Mouse (Mus musculus): ENCODE measurements around the gene Thap12. TPM values are rescaled to one million over a fixed set of nuclear protein-coding genes. Genes with fewer than 3 reads are reported as not detected.

The Thap12 gene
- polyA plus RNA-seq, 1 experiment from 2014 or later, result 43.4 TPM

- WGBS, result 25% methylated on average over 10 of the region's 10 CpGs
- 0 out of 2 replicates have a peak, but pooled peaks have one; percentile 31 for ATAC-seq
These were observed 32.0 kb downstream of the Thap12 start for GRCm38 (mm10) chr7:98734876-98735275.

GRCm38 (mm10) chr7:98736780-98737550 is 34.1 kb downstream of the Thap12 start:
- H3K9me3 ChIP-seq, result no peaks in the 10 kb centered on the region
- no peak overlapping the region for H3K27ac ChIP-seq
- H3K4me2 ChIP-seq (replicated peaks), result no peak overlapping the region
- no peaks in the 10 kb centered on the region for H3K27me3 ChIP-seq (replicated peaks)
- no peak overlapping the region for H3K9ac ChIP-seq
- ATAC-seq, result no peak
- no peaks in the 10 kb centered on the region; the same call in 1 of the 2 replicates for H3K4me1 ChIP-seq (replicated peaks)
- H3K4me3 ChIP-seq (replicated peaks), result no peak overlapping the region
- H3K36me3 ChIP-seq, result no peaks in the 10 kb centered on the region
- WGBS, result 78% methylated on average over 7 of the region's 7 CpGs

More at GRCm38 (mm10) chr7:98734876-98735275, 32.0 kb downstream of the Thap12 start:
- Histone ChIP-seq H3K36me3 (no peaks in the 10 kb centered on the region), H3K4me2 (replicated peaks) (peak overlapping the region; percentile 27), H3K9me3 (no peaks in the 10 kb centered on the region), H3K27me3 (replicated peaks) (no peaks in the 10 kb centered on the region), H3K27ac (no peak overlapping the region), H3K4me1 (replicated peaks) (no peaks in the 10 kb centered on the region; the same call in 1 of the 2 replicates), H3K9ac (no peak overlapping the region), H3K4me3 (replicated peaks) (no peak overlapping the region)

GRCm38 (mm10) chr7:98740363-98740762 is 37.5 kb downstream of the Thap12 start:
- Histone ChIP-seq H3K27ac (no peak overlapping the region), H3K9ac (no peak overlapping the region), H3K27me3 (replicated peaks) (no peaks in the 10 kb centered on the region), H3K4me2 (replicated peaks) (no peak overlapping the region), H3K9me3 (no peaks in the 10 kb centered on the region), H3K4me3 (replicated peaks) (no peak overlapping the region), H3K4me1 (replicated peaks) (no peaks in the 10 kb centered on the region), H3K36me3 (no peaks in the 10 kb centered on the region)
- no peak for ATAC-seq
- 14% methylated on average over 5 of the region's 5 CpGs for WGBS

- ATAC-seq, result peak; percentile 31; the same call in 1 of the 2 replicates
- Histone ChIP-seq H3K4me1 (replicated peaks) (no peaks in the 10 kb centered on the region), H3K27me3 (replicated peaks) (no peaks in the 10 kb centered on the region), H3K9ac (no peak overlapping the region), H3K9me3 (no peaks in the 10 kb centered on the region), H3K36me3 (no peaks in the 10 kb centered on the region), H3K4me2 (replicated peaks) (no peak overlapping the region), H3K4me3 (replicated peaks) (no peak overlapping the region), H3K27ac (no peak overlapping the region)
- 2% methylated on average over 3 of the region's 3 CpGs for WGBS
These were observed 40.4 kb downstream of the Thap12 start for GRCm38 (mm10) chr7:98743312-98743711.

- H3K27ac ChIP-seq, result no peak overlapping the region
- no peak for ATAC-seq
- no peak overlapping the region for H3K9ac ChIP-seq
- no peak overlapping the region for H3K4me3 ChIP-seq (replicated peaks)
- WGBS, result 61% methylated on average over 10 of the region's 10 CpGs
- no peaks in the 10 kb centered on the region for H3K9me3 ChIP-seq
- H3K4me2 ChIP-seq (replicated peaks), result no peak overlapping the region
- no peaks in the 10 kb centered on the region for H3K4me1 ChIP-seq (replicated peaks)
- H3K27me3 ChIP-seq (replicated peaks), result no peaks in the 10 kb centered on the region
- H3K36me3 ChIP-seq, result no peaks in the 10 kb centered on the region
These were observed 47.5 kb downstream of the Thap12 start for GRCm38 (mm10) chr7:98750404-98750803.

GRCm38 (mm10) chr7:98752680-98753079 is 49.8 kb downstream of the Thap12 start:
- Histone ChIP-seq H3K36me3 (no peaks in the 10 kb centered on the region), H3K4me3 (replicated peaks) (no peak overlapping the region), H3K27me3 (replicated peaks) (0 out of 2 replicates have a peak, but pooled peaks cover 3% of the 10 kb centered on the region), H3K27ac (no peak overlapping the region), H3K4me2 (replicated peaks) (no peak overlapping the region), H3K4me1 (replicated peaks) (no peaks in the 10 kb centered on the region), H3K9me3 (no peaks in the 10 kb centered on the region), H3K9ac (no peak overlapping the region)
- no peak for ATAC-seq
- WGBS, result 85% methylated on average over 8 of the region's 8 CpGs

- H3K9me3 ChIP-seq, result no peaks in the 10 kb centered on the region
- no peak overlapping the region for H3K27ac ChIP-seq
- H3K36me3 ChIP-seq, result no peaks in the 10 kb centered on the region
- H3K9ac ChIP-seq, result no peak overlapping the region
- no peak overlapping the region for H3K4me2 ChIP-seq (replicated peaks)
- H3K4me3 ChIP-seq (replicated peaks), result no peak overlapping the region
- 60% methylated on average over 11 of the region's 11 CpGs for WGBS
- no peak for ATAC-seq
- H3K4me1 ChIP-seq (replicated peaks), result no peaks in the 10 kb centered on the region
- H3K27me3 ChIP-seq (replicated peaks), result 0 out of 2 replicates have a peak, but pooled peaks cover 6% of the 10 kb centered on the region
These were observed 53.1 kb downstream of the Thap12 start for GRCm38 (mm10) chr7:98756050-98756449.

- WGBS, result 80% methylated on average over 8 of the region's 8 CpGs
- no peak overlapping the region for H3K4me2 ChIP-seq (replicated peaks)
- no peak for ATAC-seq
These were observed 53.7 kb downstream of the Thap12 start for GRCm38 (mm10) chr7:98756556-98756955.

GRCm38 (mm10) chr7:98760126-98760525 is 57.2 kb downstream of the Thap12 start:
- Histone ChIP-seq H3K36me3 (no peaks in the 10 kb centered on the region), H3K9me3 (no peaks in the 10 kb centered on the region), H3K9ac (no peak overlapping the region), H3K27ac (no peak overlapping the region), H3K4me2 (replicated peaks) (no peak overlapping the region), H3K27me3 (replicated peaks) (0 out of 2 replicates have a peak, but pooled peaks cover 6% of the 10 kb centered on the region), H3K4me1 (replicated peaks) (no peaks in the 10 kb centered on the region), H3K4me3 (replicated peaks) (no peak overlapping the region)
- no peak for ATAC-seq
- whole genome bisulfite sequencing, result 86% methylated on average over 5 of the region's 5 CpGs

More at GRCm38 (mm10) chr7:98756556-98756955, 53.7 kb downstream of the Thap12 start:
- H3K4me3 ChIP-seq (replicated peaks), result no peak overlapping the region
- no peak overlapping the region for H3K9ac ChIP-seq
- H3K36me3 ChIP-seq, result no peaks in the 10 kb centered on the region
- no peaks in the 10 kb centered on the region for H3K4me1 ChIP-seq (replicated peaks)
- no peaks in the 10 kb centered on the region for H3K9me3 ChIP-seq
- 0 out of 2 replicates have a peak, but pooled peaks cover 6% of the 10 kb centered on the region for H3K27me3 ChIP-seq (replicated peaks)
- no peak overlapping the region for H3K27ac ChIP-seq

GRCm38 (mm10) chr7:98763911-98764310 is 61.0 kb downstream of the Thap12 start:
- no peak for ATAC-seq
- Histone ChIP-seq H3K4me2 (replicated peaks) (no peak overlapping the region), H3K27me3 (replicated peaks) (no peaks in the 10 kb centered on the region), H3K4me3 (replicated peaks) (no peak overlapping the region), H3K9ac (no peak overlapping the region), H3K9me3 (no peaks in the 10 kb centered on the region), H3K27ac (no peak overlapping the region), H3K36me3 (no peaks in the 10 kb centered on the region), H3K4me1 (replicated peaks) (no peaks in the 10 kb centered on the region)
- WGBS, result 84% methylated on average over 10 of the region's 10 CpGs

GRCm38 (mm10) chr7:98767261-98767660 is 64.4 kb downstream of the Thap12 start:
- Histone ChIP-seq H3K36me3 (no peaks in the 10 kb centered on the region), H3K27me3 (replicated peaks) (no peaks in the 10 kb centered on the region), H3K4me2 (replicated peaks) (no peak overlapping the region), H3K4me1 (replicated peaks) (peaks cover 13% of the 10 kb centered on the region), H3K9me3 (no peaks in the 10 kb centered on the region), H3K27ac (no peak overlapping the region), H3K9ac (no peak overlapping the region), H3K4me3 (replicated peaks) (no peak overlapping the region)
- ATAC-seq, result no peak
- 63% methylated on average over 6 of the region's 6 CpGs for whole genome bisulfite sequencing
